Mouse (Mus musculus) retina, adult 2 months (tissue): ENCODE data around the gene Fbxl18.
"Not testable (repeated sequence)": the region's sequence is repeated elsewhere in the genome, so short reads cannot be mapped to it uniquely, and the experiment has no call there.

Source experiments
- DNase-seq: peaks from one replicate; pipeline ENCODE4 v3.0.0-alpha.2; 2012; ENCODE audit warnings: low read depth, low spot score

Fbxl18 gene

DNA sequence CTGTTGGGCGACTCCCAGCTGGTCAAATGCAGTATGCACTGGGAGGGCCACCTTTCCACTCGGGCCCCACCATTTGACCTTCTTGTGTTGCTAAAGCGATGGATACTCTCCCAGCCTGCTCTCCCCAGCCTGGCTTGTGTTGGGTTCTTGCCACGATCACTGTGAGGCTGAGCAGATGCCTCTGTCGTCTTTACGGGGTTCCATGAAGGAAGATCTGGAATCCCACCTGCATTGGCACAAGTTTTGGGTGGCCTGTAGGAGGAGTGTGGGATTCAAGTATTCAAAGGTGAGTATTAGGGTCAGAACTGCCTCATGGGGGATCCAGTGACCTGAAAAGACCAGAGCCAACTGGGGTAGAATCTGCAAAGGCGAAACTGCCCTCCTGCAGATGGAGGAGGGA lies 5.4 kb upstream of the Fbxl18 start:
- DNase-seq = no peak

DNA sequence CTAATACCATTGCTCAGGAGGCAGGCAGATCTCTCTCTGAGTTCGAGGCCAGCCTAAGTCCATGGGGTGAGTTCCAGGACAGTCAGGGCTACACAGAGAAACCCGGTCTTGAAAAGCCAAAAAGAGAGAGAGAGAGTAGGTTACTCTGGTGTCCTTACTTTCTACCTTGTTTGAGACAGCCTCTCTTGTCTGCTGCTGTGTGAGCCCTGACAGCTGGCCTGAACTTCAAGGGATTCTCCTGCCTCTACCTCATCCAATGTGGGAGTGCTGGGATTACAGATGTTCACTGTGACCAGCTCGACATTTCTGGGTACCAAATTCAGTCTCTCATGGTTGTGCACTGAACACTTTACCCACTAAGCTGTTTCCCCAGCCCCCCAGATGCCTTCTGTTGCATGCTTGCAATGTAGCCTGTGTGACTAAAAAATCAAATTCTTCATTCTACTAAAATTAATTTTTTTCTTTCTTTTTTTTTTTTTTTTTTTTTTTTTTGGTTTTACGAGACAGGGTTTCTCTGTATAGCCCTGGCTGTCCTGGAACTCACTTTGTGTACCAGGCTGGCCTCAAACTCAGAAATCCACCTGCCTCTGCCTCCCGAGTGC lies 4.8 kb upstream of the Fbxl18 start:
- no peak for DNase-seq

DNA sequence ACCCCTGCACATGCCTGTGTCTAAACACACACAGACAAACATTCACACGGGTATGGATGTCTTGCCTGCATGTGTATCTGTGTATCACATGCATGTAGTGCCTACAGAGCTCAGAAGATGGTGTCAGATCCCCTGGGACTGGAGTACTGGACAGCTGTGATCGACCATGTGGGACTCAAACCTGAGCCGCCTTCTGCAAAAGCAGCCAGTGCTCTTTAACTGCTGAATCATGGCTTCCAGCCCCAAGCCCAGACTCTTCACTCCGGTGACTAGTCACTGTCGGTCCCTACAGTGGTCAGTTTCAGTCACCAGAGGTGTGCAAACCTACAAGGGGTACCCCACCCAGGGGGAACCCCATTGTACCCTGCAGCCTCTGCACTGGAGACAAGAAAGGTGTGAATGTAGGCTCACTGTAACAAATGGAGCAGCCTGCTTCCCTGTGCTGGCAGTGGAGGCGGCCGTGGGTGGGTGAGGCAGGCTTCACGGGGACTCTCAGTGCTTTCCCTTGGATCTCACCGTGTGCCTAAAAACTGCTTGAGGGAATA lies 3.9 kb upstream of the Fbxl18 start:
- no peak for DNase-seq

DNA sequence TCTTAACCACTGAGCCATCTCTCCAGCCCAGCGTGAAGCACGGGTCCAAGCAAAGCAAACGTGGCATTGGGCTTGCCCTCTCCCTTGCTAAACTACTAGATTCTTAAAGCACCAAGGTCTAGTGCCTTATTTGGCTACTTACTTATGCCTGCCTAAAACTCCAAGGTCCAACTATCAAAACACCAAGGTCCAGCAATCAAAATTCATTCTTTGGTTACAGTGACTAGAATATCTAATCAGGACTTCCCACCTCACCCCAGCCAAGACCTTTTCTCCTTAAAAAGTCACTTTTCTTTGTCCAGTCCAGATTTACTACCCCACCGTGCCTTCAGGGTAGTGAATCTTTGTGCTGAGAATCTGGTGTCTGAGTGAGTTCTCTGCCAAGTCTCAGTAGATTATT lies 3.1 kb upstream of the Fbxl18 start:
- no peak for DNase-seq

DNA sequence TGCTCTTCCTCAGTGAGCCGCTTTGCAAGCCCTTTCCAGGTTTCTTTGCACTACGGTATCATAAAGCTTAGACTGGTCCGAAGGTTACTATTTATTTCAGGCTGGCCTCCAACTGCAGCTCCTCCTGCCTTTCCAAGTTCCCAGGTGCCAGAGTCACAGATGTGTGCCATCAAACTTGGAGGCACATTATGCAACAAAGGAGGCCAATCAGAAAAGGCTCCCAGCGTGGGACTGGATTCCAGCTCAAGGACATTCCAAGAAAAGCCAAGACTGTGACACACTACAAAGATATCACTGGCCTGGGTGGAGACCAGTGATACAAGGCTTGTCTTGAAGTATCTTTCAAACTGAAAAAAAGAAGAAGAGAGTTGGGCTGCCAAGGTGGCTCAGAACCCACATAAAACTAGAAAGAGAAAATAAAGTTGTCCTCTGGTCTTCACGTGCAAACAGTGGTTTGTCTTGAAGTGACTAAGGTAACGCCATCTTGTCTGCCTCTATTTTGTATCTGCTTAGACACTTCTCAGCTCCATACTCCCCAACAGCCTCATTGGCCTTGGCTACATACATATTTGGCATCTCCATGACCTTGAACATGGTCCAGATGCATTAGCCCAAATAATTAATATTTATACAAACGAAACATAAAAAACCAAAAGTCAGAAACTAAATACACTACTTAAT lies 2.5 kb upstream of the Fbxl18 start:
- DNase-seq = no peak

DNA sequence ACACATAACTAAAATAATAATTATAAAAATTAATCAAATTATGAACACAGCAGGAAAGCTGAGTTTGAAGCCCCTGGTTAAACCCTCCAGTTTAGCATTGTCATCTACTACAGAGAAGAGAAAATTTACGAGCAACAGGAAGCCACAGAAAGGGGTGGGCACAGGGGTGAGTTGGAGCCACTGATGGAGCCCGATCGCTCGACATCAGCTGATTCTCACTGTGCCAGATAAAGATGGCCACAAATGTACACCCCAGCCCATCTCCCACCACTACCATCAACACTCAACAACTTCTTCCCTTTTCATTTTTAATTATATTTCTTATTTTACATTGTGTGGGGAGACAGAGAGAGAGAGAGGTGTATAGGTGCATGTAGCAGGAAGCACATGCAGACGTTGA lies 1.5 kb upstream of the Fbxl18 start:
- DNase-seq = no peak

DNA sequence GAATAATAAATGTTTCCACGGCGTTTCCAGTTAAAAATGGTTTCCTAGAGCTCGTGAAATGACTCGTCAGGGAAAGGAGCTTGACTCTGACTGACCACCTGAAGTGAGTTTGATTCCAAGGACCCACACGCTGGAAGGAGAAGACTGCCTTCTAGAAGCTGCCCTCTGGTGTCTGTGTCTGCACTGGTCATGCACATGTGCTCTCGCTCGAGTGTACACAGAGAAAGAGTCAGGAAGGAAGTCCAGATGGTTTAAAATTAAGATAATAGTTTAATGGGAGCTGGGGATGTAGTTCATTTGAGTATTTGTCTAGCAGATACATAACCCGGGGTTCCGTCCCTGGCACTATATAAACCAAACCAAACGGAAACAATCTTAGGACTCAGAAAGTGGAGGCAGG lies 971 bp upstream of the Fbxl18 start:
- no peak for DNase-seq

DNA sequence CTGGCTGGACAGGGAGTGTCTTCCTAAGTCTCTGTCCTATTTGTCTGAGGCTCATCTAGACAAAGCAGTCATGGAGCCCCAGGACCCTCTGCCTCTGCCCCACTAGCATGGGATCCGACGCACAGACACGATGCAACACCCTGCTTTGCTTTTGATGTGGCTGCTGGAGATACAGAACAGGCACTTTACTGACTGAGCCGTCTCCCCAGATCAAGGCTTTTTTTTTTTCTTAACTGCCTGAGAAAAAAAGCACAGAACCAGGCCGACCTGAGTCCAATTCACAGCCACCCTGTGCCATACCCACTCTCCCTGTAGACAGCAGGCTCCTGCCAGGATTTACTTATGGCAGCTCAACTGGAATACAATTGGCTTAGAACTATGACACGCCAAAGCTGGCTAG lies 3.8 kb downstream of the Fbxl18 start:
- DNase-seq = no peak

DNA sequence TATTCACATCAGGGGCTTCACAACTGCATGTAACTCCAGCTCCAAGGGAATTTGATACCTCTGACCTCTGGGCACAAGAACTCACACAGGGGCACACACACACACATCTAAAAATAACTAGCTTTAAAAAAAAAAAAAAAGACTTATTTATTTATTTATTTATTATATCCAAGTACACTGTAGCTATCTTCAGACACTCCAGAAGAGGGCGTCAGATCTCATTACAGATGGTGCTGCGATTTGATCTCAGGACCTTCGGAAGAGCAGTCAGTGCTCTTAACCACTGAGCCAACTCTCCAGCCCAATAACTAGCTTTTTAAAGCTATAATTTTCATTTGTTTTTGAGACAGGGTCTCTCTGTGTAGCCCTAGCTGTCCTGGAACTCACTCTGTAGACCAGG lies 7.7 kb downstream of the Fbxl18 start:
- DNase-seq = not testable (repeated sequence)

DNA sequence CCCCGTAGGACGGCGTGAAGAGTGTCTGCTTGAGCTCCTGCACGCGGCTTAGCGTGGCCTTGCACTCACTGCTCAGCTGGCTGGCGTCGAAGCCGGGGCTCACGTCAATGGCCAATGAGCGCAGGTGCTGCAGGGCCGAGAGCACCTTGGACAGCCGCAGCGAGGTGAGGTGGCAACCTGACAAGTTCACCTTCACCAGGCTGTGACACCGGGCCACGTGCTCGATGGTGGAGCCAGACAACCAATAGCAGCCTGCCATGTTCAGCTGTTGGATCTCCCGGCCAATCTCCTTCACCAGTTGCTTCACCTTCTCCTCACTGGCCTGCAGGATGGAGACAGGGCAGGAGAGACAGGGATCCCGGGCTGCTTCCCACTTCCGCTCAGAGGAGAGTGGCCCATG lies 8.5 kb downstream of the Fbxl18 start:
- DNase-seq = no peak

DNA sequence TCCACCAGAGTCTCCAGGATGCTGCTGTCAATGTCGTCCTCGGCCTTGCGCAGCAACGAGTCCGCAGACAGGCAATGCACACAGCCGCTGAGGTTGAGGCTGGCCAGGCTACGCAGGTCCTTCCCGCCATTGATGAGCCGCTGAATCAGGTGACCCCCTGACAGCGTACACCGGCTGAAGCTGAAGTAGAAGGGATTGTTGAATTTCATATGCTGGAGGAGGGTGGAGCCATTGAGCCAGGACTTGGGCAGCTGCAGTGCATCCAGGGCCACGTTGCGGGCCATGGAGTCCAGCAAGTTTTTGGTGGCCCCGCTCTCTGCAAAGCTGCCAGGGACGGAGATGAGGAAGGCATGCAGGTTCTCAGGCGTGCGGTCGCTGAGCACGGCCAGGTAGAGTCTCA lies 9.0 kb downstream of the Fbxl18 start:
- DNase-seq = no peak

DNA sequence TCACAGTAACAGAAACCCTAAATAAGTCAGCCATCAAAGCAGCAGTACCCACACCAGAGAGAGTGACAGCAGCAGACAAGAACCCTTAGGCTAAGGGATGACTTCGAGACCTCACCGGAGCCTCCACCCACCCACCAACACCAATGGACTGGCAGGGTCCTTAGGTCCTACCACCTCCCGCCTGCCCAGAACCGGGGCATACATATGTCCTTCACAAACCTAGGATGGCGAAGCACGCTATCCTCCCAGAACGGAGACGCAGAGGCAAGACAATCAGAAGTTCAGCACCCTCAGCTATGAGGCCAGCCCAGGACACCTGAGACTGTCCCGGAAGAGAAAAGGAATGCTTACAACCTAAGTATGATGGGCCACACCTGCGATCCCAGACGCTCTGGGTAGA lies 12.8 kb downstream of the Fbxl18 start:
- DNase-seq = no peak

DNA sequence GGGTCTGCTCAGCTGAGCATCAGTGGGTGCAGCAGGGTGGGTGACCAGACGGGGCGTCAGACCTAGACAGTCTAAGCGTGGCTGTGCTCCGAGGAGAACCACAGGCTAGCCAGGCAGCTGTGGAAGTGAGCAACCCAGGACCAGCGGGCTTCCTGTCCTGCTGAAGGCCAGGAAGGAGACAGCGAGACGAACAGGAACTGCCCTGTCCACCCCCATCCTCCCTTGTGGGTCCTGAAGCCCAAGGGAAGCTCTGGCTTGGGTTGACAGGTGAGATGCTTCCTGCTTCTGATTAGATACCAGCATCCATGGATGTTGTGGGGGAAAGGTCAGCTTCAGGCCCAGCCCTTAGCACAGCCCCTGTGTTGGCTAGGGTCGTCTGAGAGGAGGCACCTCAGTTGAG lies 13.3 kb downstream of the Fbxl18 start:
- no peak for DNase-seq

DNA sequence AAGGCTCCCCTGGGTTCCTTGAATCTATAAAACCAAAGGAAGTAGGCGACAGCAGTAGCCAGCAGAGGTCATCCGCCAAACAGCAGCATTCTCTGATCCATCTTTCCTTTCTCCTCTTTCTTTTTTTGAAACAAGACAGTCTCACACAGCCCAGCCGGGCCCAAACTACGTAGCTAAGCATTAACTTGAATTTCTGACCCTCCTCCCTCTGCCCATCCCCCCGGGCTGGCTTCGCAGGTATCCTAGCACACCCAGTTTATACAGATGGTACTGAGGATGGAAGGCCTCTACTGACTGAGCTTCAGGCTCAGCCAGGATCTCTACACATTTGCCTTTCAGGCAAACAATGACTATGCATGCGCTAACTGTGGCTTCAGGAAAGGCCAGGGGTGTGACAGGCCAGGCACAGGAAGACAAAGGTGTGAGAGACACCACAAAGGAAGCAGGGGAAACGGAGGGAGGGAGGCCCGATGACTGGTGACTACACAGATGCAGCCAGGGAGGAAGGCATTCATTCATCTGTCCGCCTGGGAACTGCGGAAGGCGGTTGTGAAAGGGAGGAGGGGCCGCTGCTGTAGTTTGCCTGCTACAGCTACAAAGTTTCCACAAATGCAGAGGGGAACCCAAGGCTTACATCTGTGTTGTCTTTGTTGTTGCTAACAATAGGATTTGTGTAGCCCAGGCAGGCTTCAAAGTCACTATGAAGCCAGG lies 14.3 kb downstream of the Fbxl18 start:
- DNase-seq = no peak

DNA sequence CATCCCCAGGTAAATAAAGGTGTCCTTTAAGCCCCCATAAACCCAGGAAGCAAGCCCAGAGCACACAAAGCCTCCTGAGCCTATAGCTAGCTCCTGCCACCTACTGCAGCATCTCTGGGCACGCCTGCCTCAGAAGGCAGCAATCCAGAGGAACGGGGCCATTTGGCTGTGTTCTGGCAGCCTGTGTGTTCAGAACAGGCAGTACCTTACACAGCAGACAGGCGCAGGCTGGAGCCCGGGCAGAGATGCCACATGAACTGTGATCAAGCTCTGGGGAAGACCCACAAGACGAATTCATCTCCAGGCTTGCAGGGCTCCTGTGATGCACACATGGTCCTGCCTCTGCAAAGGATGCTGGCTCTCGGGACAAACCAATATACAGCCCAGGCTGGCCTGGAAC lies 15.0 kb downstream of the Fbxl18 start:
- no peak for DNase-seq

DNA sequence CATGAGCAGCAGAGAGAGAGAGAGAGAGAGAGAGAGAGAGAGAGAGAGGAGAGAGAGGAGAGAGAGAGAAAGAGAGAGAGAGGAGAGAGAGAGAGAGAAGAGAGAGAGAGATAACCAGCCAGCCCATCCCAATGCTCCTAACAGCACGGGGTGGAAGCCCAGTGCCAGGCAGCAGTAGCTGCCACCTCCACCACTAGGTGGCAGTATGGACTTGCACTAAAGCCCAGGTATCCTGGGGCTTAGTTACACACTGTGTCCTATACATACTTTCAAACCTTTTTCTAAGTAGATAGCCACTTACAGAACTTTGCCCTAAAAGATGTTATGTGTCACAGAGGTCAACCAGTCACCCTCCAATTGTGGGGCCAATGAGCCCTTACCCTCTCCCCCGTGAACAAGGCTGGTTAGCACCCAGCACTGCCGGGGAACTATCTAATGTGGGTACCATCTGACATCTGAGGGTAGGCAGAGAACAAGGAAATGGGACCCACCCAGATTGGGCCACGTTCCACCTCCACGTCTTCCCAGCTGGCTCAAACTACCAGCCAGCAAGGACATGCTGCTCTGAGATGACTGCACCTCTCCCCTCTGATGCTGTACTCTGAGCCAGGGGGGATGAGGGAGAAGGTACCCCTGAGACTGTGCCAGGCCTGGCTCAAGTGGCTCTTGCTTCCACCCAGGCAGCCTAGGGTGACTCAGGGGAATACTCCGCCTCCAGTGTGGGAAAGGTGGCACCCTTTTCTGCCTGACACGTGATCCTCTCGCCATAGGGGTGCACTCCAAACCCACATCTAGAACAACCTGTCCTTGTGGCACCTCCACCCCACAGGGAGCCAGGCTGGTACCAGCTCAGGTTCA lies 15.7 kb downstream of the Fbxl18 start:
- peak; percentile 62 for DNase-seq

DNA sequence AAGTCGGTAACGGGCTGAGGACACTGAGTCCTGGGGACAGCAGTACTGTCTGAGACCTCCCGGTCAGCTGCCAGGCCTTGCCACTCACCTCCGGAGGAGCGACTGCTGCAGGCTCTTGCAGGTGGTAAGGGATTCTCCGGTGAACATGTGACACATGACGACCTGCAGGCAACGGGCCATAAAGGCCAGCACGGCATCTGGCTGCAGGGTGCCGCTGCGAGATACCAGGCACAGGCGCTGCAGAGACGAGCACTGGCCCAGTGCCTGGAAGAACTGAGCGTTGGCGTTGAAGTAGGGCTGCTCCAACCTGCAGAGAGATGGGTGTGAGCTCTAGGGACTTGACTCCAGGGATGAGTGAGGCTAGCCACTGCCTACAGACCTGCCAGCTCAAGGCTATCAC lies 16.7 kb downstream of the Fbxl18 start:
- DNase-seq = no peak

DNA sequence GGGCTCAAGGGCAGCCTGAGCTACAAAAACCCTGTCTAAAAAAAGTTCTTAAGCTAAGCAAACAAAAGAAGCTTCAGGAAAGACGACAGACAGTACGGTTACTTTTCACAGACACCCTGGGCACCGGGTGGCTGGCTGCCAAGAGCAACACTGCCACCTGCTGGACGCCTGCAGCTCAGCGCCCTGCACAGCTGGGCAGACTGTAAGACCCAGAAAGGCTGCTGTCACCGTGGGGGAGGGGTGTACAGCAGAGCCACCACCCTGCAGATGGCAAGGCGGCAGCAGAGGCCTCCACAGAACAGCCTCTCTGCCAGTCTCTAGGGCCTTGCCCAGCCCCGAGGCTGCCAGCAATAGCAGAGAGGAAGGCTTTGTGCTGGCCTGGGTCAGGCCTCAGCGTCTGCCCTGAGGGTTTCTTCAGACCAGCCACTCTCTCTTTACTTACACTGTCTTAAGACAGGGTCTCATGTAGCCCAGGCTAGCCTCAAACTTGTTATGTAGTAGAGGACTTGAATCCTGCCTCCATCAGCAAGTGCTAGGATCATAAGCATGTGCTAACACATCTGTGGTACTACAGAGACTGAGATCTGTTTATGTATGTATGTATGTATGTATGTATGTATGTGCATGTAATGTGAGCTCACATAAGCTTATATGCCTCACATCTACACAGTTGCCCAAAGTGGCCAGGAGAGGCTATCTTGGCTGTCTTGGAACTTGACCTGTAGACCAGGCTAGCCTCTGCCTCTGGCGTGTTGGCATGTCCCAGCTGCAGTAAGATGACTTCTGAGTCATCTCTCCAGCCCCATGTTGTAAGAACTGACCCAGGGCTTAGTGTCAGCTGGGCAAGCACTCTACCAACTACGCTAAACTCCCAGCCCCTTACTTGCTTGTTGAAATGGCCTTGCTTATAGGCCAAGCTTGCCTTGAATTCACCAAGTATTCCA lies 17.6 kb downstream of the Fbxl18 start:
- peak; percentile 56 for DNase-seq

DNA sequence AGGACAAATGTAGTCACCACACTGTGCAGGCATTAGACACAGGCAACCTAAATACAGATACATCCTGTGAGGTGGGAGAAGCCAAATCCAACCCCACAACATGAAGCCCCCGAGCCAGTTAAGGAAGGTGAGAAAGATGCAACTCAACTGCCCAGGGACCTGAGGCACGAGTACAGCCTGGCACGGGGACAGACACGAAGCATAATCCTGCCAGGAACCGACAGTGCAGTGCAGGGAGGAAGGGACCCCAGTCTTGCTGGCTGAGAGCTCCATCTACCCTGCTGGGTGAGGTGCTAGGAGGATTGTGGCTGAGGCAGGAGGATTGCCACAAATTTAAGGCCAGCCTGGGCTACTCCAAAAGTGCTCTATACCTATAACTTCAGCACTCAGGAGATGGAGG lies 18.3 kb downstream of the Fbxl18 start:
- no peak for DNase-seq

DNA sequence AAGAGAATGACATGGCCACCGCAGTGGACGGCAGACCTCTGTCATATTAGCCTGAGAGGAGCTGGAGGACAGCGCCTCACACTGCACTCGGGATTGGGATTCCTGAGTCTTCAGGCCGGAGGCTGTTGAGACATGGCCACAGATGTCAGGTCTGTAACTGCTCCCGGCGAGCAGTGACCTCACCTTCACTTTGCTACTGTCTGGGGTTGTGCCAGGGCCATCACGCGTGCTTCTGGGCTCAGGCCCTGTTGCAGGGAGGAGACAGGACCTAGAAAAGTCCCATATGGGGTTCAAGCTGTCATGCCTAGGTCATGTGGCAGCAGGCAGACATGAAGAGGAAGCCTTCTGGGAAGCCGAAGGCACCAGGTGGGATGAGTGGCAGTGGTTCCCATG lies 19.7 kb downstream of the Fbxl18 start:
- DNase-seq = no peak
